Mouse (Mus musculus): ENCODE data around the gene Ndufaf2.

GRCm38 (mm10) chr13:108151782-108152181 lies 6.6 kb downstream of the Ndufaf2 start:
- TF ChIP-seq CTCF (IDR thresholded peaks at IDR 0.05; ENCODE audit: low read depth, low read length) (peak; percentile 56), POLR2A (IDR thresholded peaks at IDR 0.05; ENCODE audit: extremely low read depth, insufficient read depth, low read length) (no peak)

All from liver, adult 2 months (tissue).